Mouse (Mus musculus) neural tube, embryonic 12.5 days (tissue): ENCODE measurements at regions not wholly inside any gene's neighbourhood (a gene's known extent, or its start where the extent isn't known, plus 50 kb on each side); places are given as distances from the start of the nearest gene placed in this dataset.

Experiments
- ATAC-seq: fragments of 200-750 bp; cut with Nextera tagmentation; 2 replicates; pipeline ENCODE4 v1.8.0; 2017; ENCODE audit warnings: low read depth, mild to moderate bottlenecking, moderate TSS enrichment, moderate library complexity; ENCODE audit not compliant: low FRiP score
- H3K27ac ChIP-seq: fragments of 300-500 bp; sonication (generic); 2 replicates; pipeline ENCODE4 v1.5.1; 2016
- H3K27me3 ChIP-seq: fragments of 300-500 bp; sonication (generic); replicated peaks from 2 replicates; pipeline ENCODE4 v1.6.1; 2016; ENCODE audit warnings: mild to moderate bottlenecking
- H3K36me3 ChIP-seq: fragments of 300-500 bp; sonication (generic); 2 replicates; pipeline ENCODE4 v1.6.1; 2016; ENCODE audit warnings: mild to moderate bottlenecking
- H3K4me1 ChIP-seq: fragments of 300-500 bp; sonication (generic); 2 replicates; pipeline ENCODE4 v1.6.1; 2016
- H3K4me2 ChIP-seq: fragments of 300-500 bp; sonication (generic); replicated peaks from 2 replicates; pipeline ENCODE4 v1.6.1; 2016; ENCODE audit warnings: mild to moderate bottlenecking
- H3K4me3 ChIP-seq: fragments of 300-500 bp; sonication (generic); 2 replicates; pipeline ENCODE4 v1.5.1; 2016
- H3K9ac ChIP-seq: fragments of 300-500 bp; sonication (generic); 2 replicates; pipeline ENCODE4 v1.6.1; 2016; ENCODE audit warnings: mild to moderate bottlenecking
- H3K9me3 ChIP-seq: fragments of 300-500 bp; sonication (generic); 2 replicates; pipeline ENCODE4 v1.6.1; 2016; ENCODE audit warnings: mild to moderate bottlenecking
- WGBS: fragments of 180-500 bp; shearing (Covaris S2); methylation state at CpG from one replicate; pipeline ENCODE4 v1.1.7; 2016; 5-methylcytosine and 5-hydroxymethylcytosine counted together

DNA sequence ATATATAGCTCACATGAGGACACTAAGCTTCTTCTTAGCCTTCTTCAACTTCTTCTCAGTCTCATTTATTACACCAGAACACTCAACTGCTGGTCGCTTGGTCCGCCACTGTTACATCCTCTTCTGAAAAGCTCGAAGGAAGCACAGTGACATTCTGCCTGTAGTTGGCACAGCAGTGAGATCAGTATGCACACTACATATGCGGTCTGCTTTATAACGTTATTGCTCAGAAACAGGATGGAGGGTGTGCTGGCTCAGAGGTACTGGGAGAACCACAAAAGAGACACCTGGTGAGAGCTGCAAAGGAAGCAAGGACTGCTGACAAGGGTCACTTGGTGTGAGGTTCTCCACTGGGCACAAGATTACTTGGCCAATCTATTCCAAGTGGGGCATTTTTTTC lies 179.5 kb downstream of the Ets1 start:
- H3K9ac ChIP-seq: no peak overlapping the region
- H3K27ac ChIP-seq: no peak overlapping the region
- H3K9me3 ChIP-seq: no peaks in the 10 kb centered on the region
- H3K4me2 ChIP-seq: no peak overlapping the region
- no peaks in the 10 kb centered on the region for H3K4me1 ChIP-seq
- no peaks in the 10 kb centered on the region for H3K27me3 ChIP-seq
- 87% methylated on average over 5 of the region's 5 CpGs for WGBS
- no peaks in the 10 kb centered on the region for H3K36me3 ChIP-seq
- H3K4me3 ChIP-seq: no peak overlapping the region
- ATAC-seq: no peak

DNA sequence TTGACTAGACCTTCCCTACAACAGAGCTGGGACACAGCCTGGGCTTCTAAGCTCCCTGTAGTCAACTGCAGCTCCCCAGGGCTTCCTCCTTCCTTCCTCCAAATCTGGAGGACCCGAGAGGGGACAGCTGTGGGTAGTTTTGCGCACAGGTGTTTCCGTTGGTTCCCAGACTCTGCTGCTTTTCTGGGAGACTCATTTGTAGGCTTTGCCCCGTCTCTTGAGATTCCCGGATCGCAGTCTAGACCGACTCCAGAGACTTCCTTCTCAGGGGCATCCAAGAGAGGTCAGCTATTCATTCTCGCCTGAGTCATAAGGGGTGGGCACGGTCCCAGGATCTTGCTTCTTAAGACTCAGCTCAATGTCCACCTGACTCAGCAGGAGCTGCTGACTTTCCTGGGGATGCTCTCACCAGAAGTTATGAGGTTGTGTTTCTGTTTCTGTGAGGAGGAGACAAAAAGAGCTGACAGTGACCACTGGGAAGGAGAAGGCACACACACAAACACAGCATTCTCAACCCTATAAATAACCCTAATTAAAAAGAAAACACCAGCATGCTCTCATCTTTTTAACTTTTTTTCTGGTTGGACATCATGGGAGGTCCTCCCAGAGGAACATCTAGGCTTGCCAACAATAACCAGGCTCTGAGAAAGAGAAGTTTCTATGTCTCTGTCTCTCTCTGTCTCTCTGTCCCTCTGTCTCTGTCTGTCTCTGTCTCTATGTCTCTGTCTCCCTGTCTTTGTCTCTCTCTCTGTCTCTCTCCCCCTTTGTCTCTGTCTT lies 180.8 kb downstream of the Ets1 start:
- WGBS: 80% methylated on average over 9 of the region's 9 CpGs
- ATAC-seq: no peak
- Histone ChIP-seq H3K4me2 (no peak overlapping the region), H3K36me3 (no peaks in the 10 kb centered on the region), H3K27me3 (no peaks in the 10 kb centered on the region), H3K9ac (no peak overlapping the region), H3K4me3 (no peak overlapping the region), H3K9me3 (no peaks in the 10 kb centered on the region), H3K4me1 (no peaks in the 10 kb centered on the region), H3K27ac (no peak overlapping the region)

GRCm38 (mm10) chr9:32817442-32818358 lies 181.7 kb downstream of the Ets1 start:
- no peaks in the 10 kb centered on the region for H3K4me1 ChIP-seq
- WGBS: 43% methylated on average over 7 of the region's 7 CpGs
- no peaks in the 10 kb centered on the region for H3K27me3 ChIP-seq
- ATAC-seq: no peak
- no peak overlapping the region for H3K9ac ChIP-seq
- H3K4me2 ChIP-seq: no peak overlapping the region
- H3K27ac ChIP-seq: no peak overlapping the region
- H3K36me3 ChIP-seq: no peaks in the 10 kb centered on the region
- H3K9me3 ChIP-seq: no peaks in the 10 kb centered on the region
- no peak overlapping the region for H3K4me3 ChIP-seq

- no peak overlapping the region for H3K4me2 ChIP-seq
Measured at GRCm38 (mm10) chr9:32823439-32824133, 187.6 kb downstream of the Ets1 start.

GRCm38 (mm10) chr9:32824134-32824531 lies 188.1 kb downstream of the Ets1 start:
- Histone ChIP-seq H3K4me1 (no peaks in the 10 kb centered on the region), H3K4me2 (no peak overlapping the region), H3K27ac (no peak overlapping the region), H3K9ac (no peak overlapping the region), H3K4me3 (no peak overlapping the region), H3K27me3 (no peaks in the 10 kb centered on the region), H3K9me3 (no peaks in the 10 kb centered on the region), H3K36me3 (no peaks in the 10 kb centered on the region)
- 70% methylated on average over 6 of the region's 6 CpGs for WGBS
- ATAC-seq: no peak

More at GRCm38 (mm10) chr9:32823439-32824133, 187.6 kb downstream of the Ets1 start:
- Histone ChIP-seq H3K9ac (no peak overlapping the region), H3K9me3 (no peaks in the 10 kb centered on the region), H3K27ac (no peak overlapping the region), H3K4me1 (no peaks in the 10 kb centered on the region), H3K4me3 (no peak overlapping the region), H3K27me3 (no peaks in the 10 kb centered on the region), H3K36me3 (no peaks in the 10 kb centered on the region)
- ATAC-seq: no peak
- WGBS: 53% methylated on average over 8 of the region's 8 CpGs

DNA sequence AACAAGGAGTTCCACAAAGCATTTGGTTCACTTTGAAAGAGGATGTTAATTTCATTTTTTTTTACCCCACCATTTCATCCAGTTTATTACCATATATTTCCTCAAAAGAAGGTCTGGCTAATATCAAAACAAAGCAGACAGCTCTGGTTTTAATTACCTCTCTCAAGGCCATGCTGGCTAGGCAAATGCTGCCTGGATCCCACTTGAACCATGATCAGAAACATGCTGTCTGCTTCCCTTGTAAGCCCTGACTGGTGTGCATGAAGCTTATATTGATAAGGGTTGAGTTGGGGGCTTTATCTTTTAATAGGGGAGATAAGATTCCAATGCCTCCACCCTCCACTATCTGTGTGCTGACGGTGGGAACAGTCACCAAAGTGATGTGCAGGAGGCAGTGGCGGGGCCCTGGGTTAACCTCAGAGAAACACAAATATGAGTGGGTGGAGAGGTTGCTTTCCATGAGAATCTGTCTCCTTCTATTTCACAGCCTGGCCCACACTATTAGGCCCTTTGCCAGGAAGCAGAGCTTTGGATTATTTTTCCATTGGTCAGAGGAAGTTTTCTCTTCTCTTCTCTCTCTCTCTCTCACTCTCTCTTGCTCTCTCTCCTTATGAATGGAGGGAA lies 194.4 kb downstream of the Ets1 start:
- Histone ChIP-seq H3K9ac (no peak overlapping the region), H3K4me1 (peaks cover 7% of the 10 kb centered on the region), H3K36me3 (no peaks in the 10 kb centered on the region), H3K4me2 (no peak overlapping the region), H3K9me3 (no peaks in the 10 kb centered on the region), H3K27ac (no peak overlapping the region), H3K4me3 (no peak overlapping the region), H3K27me3 (no peaks in the 10 kb centered on the region)
- no peak for ATAC-seq
- WGBS: 70% methylated on average over 2 of the region's 2 CpGs

GRCm38 (mm10) chr9:32833373-32833772 lies 197.4 kb downstream of the Ets1 start:
- WGBS: 86% methylated on average over 8 of the region's 8 CpGs
- Histone ChIP-seq H3K4me3 (no peak overlapping the region), H3K9me3 (no peaks in the 10 kb centered on the region), H3K27ac (no peak overlapping the region), H3K4me2 (no peak overlapping the region), H3K4me1 (peaks cover 11% of the 10 kb centered on the region), H3K9ac (no peak overlapping the region), H3K27me3 (no peaks in the 10 kb centered on the region), H3K36me3 (no peaks in the 10 kb centered on the region)
- ATAC-seq: no peak

DNA sequence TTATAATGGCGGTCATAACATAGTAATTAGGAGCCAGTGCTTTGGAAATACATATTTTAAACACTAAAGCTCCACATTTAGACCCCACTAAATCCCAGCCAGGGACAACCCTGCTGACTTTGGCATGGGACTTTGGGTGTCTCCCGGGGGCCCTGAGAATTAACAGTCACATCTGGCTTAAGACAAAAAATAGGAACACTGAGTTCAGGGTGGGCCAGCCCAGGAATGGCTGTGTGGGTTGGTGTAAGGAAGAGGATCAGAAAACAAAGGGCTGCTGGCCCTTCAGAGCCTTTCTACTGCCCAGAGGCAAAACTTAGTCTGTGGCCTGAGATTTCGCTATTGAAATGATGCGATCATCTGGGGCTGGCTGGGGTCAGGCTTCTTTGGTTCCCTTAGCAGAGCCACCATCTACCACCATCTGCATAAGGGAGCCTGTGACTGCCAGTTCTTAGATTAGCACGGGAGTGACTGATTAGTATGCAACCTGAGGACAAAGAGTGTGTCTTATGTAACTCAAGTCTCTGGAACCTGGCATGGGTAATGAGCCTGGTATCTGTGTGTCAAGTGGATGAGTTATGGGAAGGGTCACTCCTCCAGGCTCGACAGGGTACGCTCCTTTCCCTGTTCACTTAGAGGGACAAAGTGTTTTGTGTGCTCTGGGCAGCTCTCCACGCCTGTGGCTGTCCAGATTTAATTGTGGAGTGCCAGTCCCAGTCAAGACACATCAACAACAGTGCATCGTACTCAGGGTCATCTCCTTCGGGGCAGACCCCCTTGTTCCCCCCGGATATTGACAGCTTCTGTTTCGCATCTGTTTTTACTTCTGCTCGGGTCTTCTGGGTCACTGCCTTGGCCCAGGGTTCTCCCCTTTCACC lies 199.0 kb downstream of the Ets1 start:
- no peak overlapping the region for H3K27ac ChIP-seq
- H3K4me1 ChIP-seq: peaks cover 11% of the 10 kb centered on the region
- H3K27me3 ChIP-seq: no peaks in the 10 kb centered on the region
- no peak overlapping the region for H3K4me3 ChIP-seq
- H3K9me3 ChIP-seq: no peaks in the 10 kb centered on the region
- H3K4me2 ChIP-seq: no peak overlapping the region
- peak; percentile 29; the same call in 1 of the 2 replicates for ATAC-seq
- WGBS: 30% methylated on average over 13 of the region's 13 CpGs
- no peak overlapping the region for H3K9ac ChIP-seq
- H3K36me3 ChIP-seq: no peaks in the 10 kb centered on the region

DNA sequence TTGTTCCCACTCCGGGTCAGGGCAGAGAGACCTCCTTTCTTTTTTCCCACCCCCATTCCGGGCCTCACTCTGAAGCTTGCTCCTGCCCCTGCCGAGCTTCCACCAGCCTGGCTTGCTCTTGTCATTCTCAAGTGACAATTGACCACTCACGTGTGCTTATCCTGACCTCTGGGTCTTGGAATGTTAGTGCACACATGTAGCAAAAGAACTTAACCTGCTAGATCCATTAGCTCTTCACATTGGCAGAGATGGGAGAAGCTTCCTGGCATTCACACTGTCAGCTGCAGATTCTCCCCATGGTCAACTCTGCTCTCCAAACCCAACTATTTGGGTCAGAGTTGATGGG lies 199.6 kb downstream of the Ets1 start:
- no peaks in the 10 kb centered on the region for H3K9me3 ChIP-seq
- no peaks in the 10 kb centered on the region for H3K27me3 ChIP-seq
- H3K4me1 ChIP-seq: peaks cover 11% of the 10 kb centered on the region
- no peak overlapping the region for H3K27ac ChIP-seq
- no peak overlapping the region for H3K9ac ChIP-seq
- no peak overlapping the region for H3K4me3 ChIP-seq
- H3K4me2 ChIP-seq: no peak overlapping the region
- ATAC-seq: no peak
- 15% methylated on average over 4 of the region's 4 CpGs for WGBS
- H3K36me3 ChIP-seq: no peaks in the 10 kb centered on the region

- no peaks in the 10 kb centered on the region for H3K36me3 ChIP-seq
- H3K9me3 ChIP-seq: no peaks in the 10 kb centered on the region
- WGBS: 54% methylated on average over 5 of the region's 5 CpGs
- no peak for ATAC-seq
- H3K4me2 ChIP-seq: no peak overlapping the region
- H3K27me3 ChIP-seq: no peaks in the 10 kb centered on the region
- peaks cover 11% of the 10 kb centered on the region for H3K4me1 ChIP-seq
- no peak overlapping the region for H3K27ac ChIP-seq
- H3K9ac ChIP-seq: no peak overlapping the region
- H3K4me3 ChIP-seq: no peak overlapping the region
Measured at GRCm38 (mm10) chr9:32836371-32836770, 200.3 kb downstream of the Ets1 start.

GRCm38 (mm10) chr9:32847361-32847760 lies 211.3 kb downstream of the Ets1 start:
- Histone ChIP-seq H3K27me3 (no peaks in the 10 kb centered on the region), H3K9me3 (no peaks in the 10 kb centered on the region), H3K27ac (no peak overlapping the region), H3K4me1 (no peaks in the 10 kb centered on the region), H3K4me2 (no peak overlapping the region), H3K4me3 (no peak overlapping the region), H3K36me3 (no peaks in the 10 kb centered on the region), H3K9ac (no peak overlapping the region)
- no peak for ATAC-seq
- 95% methylated on average over 2 of the region's 2 CpGs for WGBS
